Mouse (Mus musculus) spleen, postnatal 14 days (tissue): ENCODE results near the gene B430306N03Rik.
"Not testable (repeated sequence)": the region's sequence is repeated elsewhere in the genome, so short reads cannot be mapped to it uniquely, and the experiment has no call there.

ENCODE experiments used
- DNase-seq, 2 experiments: peaks; one replicate each; pipeline ENCODE4 v3.0.0; 2021 to 2022; ENCODE audit warnings: low spot score in 2 of 2

The B430306N03Rik gene

DNA sequence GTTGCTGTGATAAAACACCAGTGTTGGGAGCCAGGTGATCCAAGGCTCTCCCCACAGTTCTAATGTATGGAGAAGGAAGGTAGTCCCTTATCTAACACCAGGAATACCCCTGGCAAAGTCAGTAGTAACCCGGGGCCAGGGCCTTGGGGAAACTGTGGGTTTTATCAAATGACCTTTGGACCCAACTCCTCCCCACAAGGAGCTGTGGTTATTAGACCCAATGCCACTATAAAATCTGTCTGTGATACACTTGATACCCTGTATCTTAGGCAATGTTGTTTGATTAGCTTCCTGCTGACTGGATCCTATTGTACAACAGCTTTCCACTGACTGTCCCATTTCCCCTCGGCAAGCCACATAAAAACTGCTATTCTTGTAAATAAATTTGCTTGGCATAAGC lies 3.8 kb upstream of the B430306N03Rik start:
- no peak for DNase-seq

DNA sequence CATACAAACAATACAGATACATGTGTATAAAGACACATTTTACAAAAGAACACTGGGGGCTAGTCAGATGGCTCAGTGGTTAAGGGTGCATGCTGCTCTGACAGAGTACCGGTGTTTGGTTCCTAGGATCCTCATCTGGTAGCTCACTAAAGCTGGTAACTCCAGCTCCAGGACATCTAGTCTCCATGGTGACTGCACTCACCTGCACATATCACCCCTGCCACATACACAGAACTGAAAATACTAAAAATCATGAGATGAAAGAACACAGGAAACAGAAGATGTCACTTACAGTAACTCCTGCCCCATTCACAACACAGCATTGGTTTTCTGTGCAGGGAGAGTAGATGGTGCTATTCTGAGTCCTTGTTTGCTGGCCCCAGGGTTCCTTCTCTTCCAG lies 2.7 kb downstream of the B430306N03Rik start:
- DNase-seq, result no peak

DNA sequence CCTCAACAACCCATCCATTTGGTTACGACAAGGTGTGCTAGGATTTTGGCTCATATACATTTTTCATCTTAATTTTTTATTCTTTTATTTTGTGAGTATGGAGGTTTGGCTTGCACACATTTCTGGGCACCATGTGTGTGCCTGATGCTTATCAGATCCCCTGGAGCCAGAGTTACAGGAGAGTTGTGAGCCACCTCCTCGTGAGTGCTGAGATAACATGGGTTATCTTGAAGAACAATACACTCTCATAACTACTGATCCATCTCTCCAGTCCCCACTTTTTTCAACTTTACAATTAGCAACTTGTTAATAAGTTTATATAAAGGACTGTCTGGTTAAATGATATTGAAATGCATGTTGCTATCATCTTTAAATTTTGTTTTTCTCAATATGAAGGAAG lies 5.3 kb downstream of the B430306N03Rik start:
- DNase-seq, result no peak

DNA sequence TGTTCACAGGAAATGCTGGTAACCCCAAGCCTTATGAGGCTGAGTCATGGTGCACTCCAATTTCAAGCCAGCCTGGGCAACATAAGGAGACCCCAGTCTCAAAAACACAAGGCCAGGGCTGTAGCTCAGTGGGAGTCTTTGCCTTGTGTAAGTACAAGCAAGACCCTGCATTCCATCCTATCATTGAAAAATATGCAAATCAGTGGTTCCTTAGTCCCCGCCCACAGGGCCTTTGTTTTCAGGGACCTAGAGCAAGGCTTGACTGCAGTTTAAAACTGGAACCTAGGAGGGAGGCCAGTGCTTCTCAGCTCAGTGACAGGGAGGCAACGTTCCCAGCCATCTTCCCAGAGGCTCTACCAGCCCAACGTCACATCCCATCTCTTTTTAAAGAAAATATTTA lies 7.3 kb downstream of the B430306N03Rik start:
- no peak for DNase-seq

DNA sequence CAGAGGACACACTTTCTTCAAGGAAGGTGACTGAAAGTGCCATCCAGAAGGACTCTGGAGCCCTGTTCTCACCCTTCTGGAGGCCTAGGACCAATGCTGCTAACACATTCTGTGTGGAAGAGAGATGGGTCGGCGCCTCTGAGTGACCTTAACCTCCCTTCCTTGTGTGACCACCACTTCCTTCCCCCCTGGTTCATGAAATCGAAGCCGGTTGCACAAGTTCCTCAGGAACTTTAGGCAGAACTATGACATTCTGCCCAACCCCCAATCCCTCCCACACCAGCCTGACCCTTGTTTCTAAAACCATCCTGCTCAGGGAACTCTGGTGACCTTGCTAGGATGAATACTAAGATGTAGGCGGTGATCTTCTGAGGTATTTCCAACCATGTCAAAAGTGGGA lies 8.3 kb downstream of the B430306N03Rik start:
- no peak for DNase-seq

DNA sequence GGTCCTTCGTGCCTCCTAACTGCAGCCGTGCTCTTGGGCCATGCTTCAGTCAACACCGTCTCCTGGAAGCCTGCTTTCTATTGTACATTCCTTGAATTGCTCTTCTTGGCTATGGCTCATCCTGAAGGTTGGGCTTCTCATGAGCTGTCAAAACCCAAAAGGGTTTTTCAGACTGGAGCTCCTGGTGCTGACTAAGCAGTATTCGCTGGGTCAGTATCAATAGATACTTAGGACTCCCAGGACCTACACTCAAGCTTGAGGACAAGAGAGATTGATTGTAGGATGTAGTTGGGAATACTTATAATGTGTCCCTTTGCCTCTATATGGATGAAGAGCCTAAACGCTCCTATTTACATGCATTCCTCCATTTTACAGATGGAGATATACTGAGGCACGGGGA lies 9.2 kb downstream of the B430306N03Rik start:
- no peak for DNase-seq

DNA sequence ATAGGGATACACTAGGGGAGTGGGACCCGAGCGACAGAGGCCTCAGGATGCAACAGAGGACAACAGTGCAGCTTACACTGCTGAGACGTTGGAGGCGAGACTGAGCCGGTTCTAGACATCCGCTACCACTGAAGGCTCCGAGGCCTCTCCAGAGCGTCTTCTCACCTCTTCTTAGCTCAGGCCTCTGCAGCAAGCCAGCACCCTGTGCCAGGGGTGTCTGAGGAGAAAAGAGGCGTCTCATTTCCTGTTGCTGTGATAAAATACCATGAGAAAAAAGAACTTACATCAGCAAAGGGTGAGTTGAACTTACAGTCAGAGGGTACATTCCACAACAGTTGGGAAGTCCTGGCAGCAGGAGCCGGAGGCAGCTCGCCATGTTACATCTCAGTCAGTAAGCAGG lies 9.7 kb downstream of the B430306N03Rik start:
- DNase-seq, result no peak

DNA sequence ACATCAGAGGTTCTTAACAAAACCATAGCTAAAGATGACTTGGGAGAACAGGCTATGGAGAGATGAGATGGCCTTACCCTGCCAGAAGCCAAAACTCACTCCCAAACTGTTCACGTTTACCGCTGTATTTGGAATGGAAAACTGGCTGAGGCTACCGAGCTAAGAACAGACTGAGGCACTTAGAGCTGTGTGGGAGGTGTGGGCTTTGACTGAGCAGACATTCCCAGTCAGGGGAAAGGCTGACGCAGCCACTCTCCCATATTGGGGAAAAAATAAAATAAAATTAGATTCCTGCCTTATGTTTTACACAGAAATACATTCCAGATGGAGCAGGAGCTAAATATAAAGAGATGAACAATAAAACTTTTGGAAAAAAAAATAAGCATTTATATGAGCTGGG lies 10.7 kb downstream of the B430306N03Rik start:
- DNase-seq, result no peak

DNA sequence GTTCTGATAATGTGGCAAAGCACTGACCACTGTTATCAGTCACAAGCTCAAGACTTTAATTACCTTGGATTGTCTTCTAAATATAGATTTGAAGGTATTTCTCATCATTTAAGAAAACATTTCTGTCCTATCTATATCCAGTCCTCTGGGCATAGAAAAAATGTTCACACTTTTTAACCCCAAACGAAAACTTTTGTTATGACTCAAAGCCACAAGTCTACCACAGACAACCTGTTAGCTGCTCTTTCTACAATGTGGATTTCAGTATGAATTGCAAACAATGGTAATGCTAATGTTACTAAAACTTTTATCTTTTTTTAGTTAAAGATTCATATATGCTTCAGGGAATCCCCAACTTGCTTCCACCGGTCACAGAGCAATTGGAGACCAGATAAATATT lies 16.6 kb downstream of the B430306N03Rik start:
- no peak for DNase-seq

DNA sequence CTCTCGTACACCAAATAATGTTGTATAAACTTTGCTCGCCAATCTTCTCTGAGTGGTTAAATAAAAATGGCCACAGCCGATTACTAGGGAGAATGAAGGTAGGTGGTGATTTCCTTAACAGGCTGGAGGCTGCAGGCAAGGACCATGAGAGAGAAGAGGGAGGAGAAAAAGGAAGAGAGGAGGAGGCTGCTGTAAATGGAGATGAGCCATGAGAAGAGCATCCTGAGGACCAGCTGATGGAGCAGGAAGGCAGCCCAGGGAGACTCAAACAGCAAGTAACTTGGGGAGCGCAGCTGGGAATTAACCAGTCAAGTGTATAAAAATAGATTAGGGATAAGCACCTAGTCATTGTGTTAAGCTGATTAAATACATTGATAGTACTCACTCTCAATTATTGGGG lies 18.2 kb downstream of the B430306N03Rik start:
- DNase-seq, result no peak

DNA sequence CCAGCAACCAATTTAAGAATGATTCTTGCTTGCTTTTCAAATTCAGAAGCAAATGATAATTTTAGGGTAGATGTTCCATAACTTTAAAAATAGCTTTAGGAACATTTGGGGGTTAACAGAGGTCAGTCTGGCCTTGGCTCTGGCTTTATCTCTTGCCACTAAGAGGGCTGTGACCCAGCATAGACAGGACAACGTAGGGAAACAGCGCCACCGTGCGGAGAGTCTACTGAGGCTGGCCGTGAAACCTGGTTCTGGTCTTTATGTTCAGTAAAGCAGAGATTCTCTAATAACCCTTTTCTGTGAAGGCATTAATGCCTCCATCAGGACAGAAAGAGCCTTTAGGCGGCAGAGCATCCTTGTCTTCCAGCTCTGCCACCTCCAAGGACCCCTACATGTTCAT lies 20.9 kb downstream of the B430306N03Rik start:
- DNase-seq, result peak; percentile 78 to 88

DNA sequence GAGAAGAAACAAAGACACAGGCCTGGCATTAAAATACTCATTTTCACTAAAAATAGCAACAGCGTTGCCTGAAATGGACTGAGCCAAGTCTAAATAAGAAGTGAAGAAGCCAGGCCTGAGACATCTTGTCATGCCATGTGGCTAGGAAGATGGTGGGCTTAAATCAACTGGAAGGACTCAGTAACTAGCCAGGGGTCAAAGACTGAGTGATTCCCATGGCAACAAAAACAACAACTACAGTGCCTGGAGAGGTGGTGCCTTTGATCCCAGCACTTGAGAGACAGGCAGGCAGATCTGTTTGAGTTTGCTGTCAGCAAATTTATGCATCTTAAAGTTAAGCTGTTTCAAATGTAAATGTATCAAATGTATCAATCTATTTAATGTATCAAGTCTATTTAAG lies 24.3 kb downstream of the B430306N03Rik start:
- DNase-seq, result no peak

DNA sequence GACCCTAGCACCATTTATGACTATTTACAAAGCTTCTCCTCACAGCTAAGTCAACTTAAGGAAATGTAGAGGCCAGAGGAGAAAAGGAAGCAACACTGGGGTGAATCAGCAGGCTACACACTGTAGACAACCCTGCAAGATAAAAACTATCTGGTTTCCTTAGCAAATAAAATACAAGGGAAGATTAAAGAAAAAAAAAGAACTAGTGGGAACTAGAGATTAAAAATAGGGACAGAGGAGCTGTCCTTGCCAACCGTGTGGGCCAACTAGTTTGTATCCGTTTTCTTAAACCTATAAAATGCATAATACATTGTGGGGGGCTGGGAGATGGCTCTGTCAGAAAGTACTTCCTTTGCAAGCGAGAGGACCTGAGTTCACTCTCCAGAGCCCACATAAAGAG lies 26.0 kb downstream of the B430306N03Rik start:
- no peak for DNase-seq

DNA sequence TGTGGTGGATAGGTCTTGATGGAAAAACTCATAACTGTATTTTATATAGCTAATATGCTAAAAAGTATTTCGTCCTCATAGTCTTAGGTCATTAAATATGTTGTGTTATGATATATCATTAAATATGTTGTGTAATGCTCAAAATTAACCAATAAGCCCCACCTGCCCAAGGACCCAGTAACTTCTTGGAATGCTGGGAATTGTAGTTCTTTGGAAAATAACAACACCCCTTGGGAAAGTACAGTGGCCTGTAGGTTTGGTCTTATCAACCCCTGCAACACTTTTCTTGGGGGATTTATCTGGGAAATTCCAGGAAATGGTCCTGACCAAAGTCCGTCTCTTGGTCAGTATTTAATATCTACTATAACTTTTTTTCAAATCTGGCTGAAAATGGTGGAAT lies 27.1 kb downstream of the B430306N03Rik start:
- no peak for DNase-seq

DNA sequence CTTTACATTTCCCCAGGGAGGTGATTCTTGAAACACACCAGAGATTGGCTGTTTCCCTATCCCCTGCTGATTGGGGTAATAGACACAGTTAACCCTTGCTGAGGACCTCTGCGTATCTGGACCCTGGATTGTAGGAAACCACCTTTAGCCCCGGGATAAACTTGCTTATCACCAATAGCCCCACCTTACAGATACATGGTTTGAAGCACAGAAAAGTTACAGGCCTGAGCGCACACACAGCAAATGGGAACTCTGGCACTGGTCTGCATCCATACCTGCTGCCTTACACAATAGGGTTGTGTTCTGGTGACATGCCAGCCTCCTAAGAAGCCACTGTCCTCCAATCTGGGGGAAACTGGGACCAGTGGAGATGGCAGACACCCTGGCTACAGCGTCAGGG lies 29.9 kb downstream of the B430306N03Rik start:
- no peak for DNase-seq

DNA sequence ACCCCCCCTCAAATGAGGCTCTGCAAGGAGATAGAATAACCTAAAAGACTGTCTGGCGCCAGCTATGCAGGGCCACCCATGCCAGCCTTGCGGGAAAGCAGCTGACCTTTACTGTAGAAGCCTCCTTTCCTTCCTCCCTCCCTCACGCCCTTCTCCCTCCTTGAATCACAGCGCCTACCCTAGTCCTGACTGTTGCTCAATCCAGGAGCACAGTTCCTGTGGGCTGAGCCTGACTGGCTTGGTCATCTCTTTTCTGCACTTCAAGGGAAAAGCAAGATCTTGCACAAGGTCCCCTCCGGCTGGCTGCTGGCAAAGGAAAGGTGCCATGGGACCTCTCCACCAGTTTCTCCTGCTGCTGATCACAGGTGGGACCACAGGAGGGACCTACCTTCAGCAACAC lies 30.3 kb downstream of the B430306N03Rik start, which contains the start of gene Trem2:
TSS of gene Trem2 (plus strand) at position 171 of the 400 bp plus-strand sequence.
- no peak for DNase-seq

DNA sequence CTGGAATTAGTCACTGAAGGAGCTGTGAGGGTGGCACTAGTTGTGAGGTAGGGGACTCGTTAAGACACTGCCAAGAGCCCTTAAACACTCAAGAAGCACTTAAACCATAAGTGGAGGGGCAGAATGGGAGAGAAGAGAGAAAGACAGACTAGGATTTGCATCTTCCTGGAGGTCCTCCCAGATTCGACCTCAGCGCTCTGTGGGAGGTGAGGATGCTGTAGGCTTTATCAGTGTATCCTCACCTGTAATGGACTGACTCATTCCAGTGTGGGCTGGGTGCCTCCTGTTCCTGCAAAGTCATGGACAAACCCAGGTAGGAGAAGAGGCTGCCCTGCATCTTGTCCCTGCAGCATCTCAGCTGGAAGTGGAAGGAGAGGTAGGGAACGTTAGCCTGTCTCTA lies 30.9 kb downstream of the B430306N03Rik start:
- no peak for DNase-seq

DNA sequence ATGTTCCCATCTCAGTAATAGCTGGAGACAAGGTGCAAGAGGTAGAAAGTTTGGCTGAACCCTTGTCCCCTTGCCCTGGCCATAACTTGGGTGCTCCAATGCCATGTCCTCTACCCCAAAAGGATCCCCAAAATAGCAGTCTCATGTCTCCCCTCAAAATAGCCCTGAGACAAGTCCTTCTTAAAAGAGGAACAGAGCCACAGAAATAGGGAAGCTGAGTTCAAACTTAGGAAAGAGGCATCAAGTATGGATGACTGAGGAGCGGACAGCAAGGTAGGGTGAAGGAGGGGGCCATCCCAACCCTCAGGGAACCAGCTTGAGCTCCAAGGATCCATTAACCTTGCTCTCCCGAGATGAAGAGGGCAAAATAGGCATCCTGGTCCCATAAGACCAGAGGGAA lies 31.3 kb downstream of the B430306N03Rik start:
- DNase-seq, result no peak

DNA sequence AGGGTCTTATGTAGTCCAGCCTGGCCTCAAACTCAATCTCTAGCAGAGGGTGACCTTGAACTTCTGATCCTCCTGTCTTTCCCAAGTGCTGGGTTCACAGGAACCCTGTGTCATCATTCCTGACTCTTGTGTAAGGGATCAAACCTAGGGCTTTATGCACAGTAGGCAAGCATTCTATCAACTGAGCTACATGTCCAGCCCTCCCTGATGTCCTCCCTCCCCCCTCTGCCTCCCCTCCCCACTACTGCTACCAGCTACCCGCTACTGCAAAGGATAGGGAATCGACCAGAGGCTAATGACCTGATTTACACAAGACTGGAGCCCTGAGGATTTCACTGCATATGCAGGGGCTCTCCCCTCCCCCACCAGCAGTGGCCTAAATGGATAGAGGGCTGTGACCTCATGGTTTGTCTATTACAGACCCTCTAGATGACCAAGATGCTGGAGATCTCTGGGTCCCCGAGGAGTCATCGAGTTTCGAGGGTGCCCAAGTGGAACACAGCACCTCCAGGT lies 34.8 kb downstream of the B430306N03Rik start:
- DNase-seq, result no peak

DNA sequence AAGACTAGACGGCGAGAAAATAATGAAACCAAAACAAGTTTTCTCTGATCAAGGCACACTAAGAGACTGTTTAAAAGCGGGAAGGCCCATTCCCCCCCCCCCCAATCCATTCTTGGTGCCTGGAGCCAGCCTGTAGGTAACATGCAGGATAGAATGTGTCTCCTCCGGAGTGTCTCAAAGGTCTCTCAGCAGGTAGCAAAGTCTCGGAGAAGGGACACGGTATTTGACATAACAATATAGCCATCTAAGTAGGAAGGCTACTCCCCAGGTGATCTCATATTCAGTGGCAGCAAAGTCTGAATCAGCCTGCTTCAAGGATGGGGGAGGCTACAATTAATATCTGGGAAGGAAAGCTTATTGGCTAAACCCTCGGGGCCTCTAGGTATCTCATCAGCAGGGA lies 37.0 kb downstream of the B430306N03Rik start:
- not testable (repeated sequence) for DNase-seq

DNA sequence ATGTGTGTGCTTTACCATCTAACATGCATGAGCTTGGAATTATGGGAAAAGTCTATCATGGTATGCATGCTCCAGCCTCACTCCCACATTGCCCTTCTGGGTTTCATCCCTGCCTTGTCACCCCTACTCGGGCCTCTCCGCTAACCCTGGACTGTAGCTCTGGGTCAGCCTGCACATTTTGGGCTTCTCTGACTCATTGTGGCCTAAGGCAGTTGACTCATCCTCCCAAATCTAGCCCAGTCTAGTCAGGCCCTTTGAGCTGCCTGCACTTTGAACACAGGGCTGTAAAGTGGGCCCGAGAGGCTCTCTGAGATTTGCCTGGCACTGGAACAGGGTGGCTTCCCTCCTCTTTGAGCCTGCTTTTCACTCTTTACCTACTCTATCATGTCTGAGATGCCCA lies 39.9 kb downstream of the B430306N03Rik start:
- DNase-seq, result no peak

DNA sequence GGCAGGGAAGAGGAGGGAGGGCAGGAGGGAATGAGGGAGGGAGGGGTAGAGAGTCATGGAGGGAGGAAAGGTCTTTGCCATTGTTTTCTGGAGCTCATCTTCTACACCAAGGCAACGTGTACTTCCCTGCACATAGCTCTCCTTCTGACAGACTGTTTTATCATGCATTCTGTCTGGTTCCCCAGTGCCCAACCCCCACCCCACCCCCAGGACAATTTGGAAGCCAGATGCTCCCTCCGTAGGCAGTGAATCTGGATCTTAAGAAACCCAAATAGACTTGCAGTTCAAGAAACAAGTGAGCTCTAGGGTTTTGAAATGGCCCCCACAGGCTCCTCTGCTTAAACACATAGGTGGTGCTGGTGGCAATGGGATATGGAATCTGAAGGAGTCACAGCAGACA lies 42.0 kb downstream of the B430306N03Rik start:
- DNase-seq, result no peak

DNA sequence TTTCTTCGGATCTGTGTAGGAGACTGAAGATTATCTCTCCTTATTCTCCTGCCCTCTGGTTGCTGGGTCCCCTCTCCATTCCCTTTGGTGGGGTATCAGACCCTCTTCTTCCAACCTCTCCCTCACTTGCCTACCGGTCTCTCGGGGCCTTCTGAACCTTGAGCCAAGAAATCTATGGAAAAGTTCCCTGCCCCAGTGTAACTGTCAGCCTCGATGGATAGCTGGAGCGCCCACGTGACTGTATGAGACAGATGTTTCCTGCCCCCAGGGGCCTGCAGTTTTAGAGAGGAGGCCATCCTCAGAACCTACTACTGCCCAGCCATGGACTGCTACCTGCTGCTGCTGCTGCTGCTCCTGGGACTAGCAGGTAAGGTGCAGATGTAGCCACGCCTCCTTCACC lies 43.7 kb downstream of the B430306N03Rik start, which contains the start of gene Treml1:
TSS of gene Treml1 (plus strand) at position 301 of the 400 bp plus-strand sequence.
- no peak for DNase-seq

DNA sequence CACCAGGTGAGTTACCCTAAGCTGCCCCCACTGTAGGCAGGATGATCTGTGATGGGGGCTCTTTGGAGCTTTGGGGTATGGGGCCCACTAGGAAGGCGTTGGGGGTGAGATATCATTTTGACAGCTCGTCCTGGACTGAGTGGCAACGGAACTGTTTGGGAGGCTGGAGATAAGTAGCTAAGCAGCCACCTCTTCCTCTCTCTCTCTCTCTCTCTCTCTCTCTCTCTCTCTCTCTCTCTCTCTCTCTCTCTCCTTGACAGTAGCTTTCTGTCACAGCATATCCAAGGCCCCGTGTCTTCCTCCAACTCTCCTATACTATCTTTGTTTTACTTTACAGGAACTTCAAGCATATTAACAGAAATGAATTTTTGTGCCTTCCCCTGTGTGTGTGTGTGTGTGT lies 44.5 kb downstream of the B430306N03Rik start:
- no peak for DNase-seq
